Mouse (Mus musculus) olfactory bulb, adult 2 months (tissue): ENCODE data around the gene Tmem86b.

Experiments used
- CTCF ChIP-seq: fragments of 200-500 bp; IDR thresholded peaks from 2 replicates; pipeline ENCODE4 v1.5.1; 2012; ENCODE audit warnings: low read depth, mild to moderate bottlenecking, low read length, moderate library complexity; ENCODE audit not compliant: insufficient read depth
- POLR2A ChIP-seq: fragments of 200-500 bp; IDR thresholded peaks from 2 replicates; pipeline ENCODE4 v1.6.1; 2012; ENCODE audit warnings: mild to moderate bottlenecking, low read depth, low read length, moderate library complexity; ENCODE audit not compliant: insufficient read depth

DNA sequence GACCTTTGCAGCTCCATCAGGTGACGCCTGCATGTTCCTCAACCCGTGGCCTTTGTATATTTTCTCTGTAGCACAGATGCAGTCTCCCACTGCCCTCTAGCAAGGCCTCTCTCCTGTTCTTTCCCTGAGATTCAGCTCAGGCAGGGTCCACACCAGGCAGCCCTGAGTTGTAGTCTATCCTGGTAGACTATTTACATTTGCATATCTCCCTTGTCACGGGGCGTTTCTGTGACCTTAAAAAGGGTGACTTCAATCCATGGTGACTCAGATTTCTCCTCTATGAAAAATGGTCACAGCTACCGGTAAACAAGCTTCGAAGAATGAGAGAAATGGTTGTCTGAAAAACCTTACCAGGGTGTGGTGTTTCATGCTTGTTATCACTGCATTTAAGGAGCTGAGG lies 27.3 kb downstream of the Tmem86b start, which contains the start of gene Ptprh:
- TF ChIP-seq POLR2A (no peak), CTCF (no peak)
